Mouse (Mus musculus) C2C12 (cell line): Measurements from ENCODE around the gene Gm49325. TPM values are rescaled to one million over a fixed set of nuclear protein-coding genes. Genes with fewer than 3 reads are reported as not detected.
"Not testable (repeated sequence)": the region's sequence is repeated elsewhere in the genome, so short reads cannot be mapped to it uniquely, and the experiment has no call there.

Experiments used
- H3K27me3 ChIP-seq: one replicate; pipeline ENCODE4 v1.6.1; 2011; ENCODE audit not compliant: control insufficient read depth, insufficient read depth, insufficient read length
- H3K36me3 ChIP-seq: one replicate; pipeline ENCODE4 v1.6.1; 2011; ENCODE audit not compliant: control insufficient read depth, insufficient read depth
- H3K4me3 ChIP-seq: one replicate; pipeline ENCODE4 v1.5.1; 2011; ENCODE audit warnings: mild to moderate bottlenecking, control low read depth; ENCODE audit not compliant: poor library complexity, insufficient read depth, severe bottlenecking
- H3K79me2 ChIP-seq: one replicate; pipeline ENCODE4 v1.6.1; 2011; ENCODE audit not compliant: control insufficient read depth, insufficient read depth
- H3K79me3 ChIP-seq: one replicate; pipeline ENCODE4 v1.6.1; 2011; ENCODE audit warnings: low read depth, control low read depth
- H3ac ChIP-seq: one replicate; pipeline ENCODE3; 2011; ENCODE audit warnings: low read depth; ENCODE audit not compliant: control insufficient read depth, insufficient read length
- CEBPB ChIP-seq: IDR thresholded peaks from one replicate; pipeline ENCODE4 v1.6.1; 2011; ENCODE audit warnings: low read depth, mild to moderate bottlenecking, control low read depth, moderate library complexity
- CTCF ChIP-seq: IDR thresholded peaks from one replicate; pipeline ENCODE4 v1.5.1; 2011; ENCODE audit not compliant: control insufficient read depth, insufficient read depth, insufficient read length
- FOSL1 ChIP-seq: IDR thresholded peaks from one replicate; pipeline ENCODE4 v1.8.0; 2011; ENCODE audit warnings: mild to moderate bottlenecking, low read length; ENCODE audit not compliant: poor library complexity, insufficient read depth, severe bottlenecking
- MAX ChIP-seq: IDR thresholded peaks from one replicate; pipeline ENCODE4 v1.6.1; 2011; ENCODE audit warnings: mild to moderate bottlenecking, control low read depth
- MYOD1 ChIP-seq: IDR thresholded peaks from one replicate; pipeline ENCODE4 v1.6.1; 2011; ENCODE audit warnings: low read depth; ENCODE audit not compliant: control insufficient read depth, insufficient read length
- MYOG ChIP-seq: IDR thresholded peaks from one replicate; pipeline ENCODE4 v1.6.1; 2011; ENCODE audit not compliant: control insufficient read depth, insufficient read length; ENCODE audit errors: extremely low read depth
- USF1 ChIP-seq: IDR thresholded peaks from one replicate; pipeline ENCODE4 v1.6.1; 2011; ENCODE audit warnings: low read depth, mild to moderate bottlenecking, control low read depth, moderate library complexity
- microRNA-seq: library from miRNA; unstranded; fragments of <30 nt; microRNA quantifications from one replicate; pipeline ENCODE4, GENCODE M21; 2019; ENCODE audit warnings: borderline microRNAs expressed
- polyA plus RNA-seq: library from polyadenylated mRNA; unstranded; fragments of >200 nt; fragmentation: generic; extraction: Trizol; gene quantifications from one replicate; pipeline ENCODE4 v1.2.1, GENCODE M21; 2012; ENCODE audit warnings: missing spikeins

Gm49325 gene
- polyA plus RNA-seq, 1 experiment = 5.1 TPM

DNA sequence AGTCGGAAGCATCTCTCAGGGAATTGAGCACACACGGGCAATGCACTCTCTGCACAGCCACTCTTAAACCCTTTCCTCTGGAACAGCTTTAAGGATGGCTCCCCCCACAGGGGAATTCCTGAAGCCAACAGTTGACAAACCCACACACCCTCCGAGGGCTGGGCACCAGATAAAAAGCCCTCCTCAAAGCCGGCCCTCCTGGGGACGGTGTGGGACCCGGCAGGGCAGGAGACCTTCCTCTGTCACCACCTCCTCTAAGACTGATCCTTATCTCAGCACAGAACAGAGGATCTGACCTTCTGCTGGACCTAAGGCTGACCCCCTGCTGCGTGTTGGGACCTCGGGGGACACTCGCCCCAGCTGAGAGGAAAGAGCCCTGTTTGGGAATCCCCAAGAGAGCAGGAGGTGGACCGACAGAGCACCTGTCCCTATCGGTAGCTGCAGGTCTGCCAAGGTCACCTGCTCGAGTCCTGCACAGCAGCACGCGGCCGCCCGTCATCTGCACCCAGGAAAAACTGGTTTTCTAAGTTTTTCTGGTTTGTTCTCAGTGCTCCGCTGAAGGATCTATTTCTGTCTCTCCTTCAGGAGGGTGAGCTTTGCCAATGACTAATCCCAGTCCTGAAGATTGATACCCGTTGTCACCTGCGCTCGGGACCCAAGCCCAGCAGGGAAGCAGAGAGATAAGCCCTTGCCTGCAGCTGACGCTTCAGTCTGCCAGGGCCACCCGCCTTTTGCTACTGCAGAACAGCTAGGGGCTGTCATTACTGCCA is 80.1 kb downstream of the Gm49325 start, which contains the start of gene Tspear:
Gene Tspear (plus strand): TSS at position 675 of the 770 bp plus-strand sequence.
- TF ChIP-seq USF1 = no peak
- TF ChIP-seq CEBPB = no peak
- no peak for TF ChIP-seq MAX
- no peak for TF ChIP-seq FOSL1
- TF ChIP-seq CTCF = no peak
- TF ChIP-seq MYOD1 = no peak
- no peak for TF ChIP-seq MYOG
- Histone ChIP-seq H3K79me3 (no peaks in the 10 kb centered on the region), H3ac (no peak within 1 kb of the TSS), H3K4me3 (no peak within 1 kb of the TSS), H3K27me3 (peaks cover 91% of the 10 kb centered on the region), H3K79me2 (no peaks in the 10 kb centered on the region), H3K36me3 (no peaks in the 10 kb centered on the region)

GRCm38 (mm10) chr10:77687021-77687420 is 81.0 kb downstream of the Gm49325 start:
- TF ChIP-seq MYOG = no peak
- TF ChIP-seq FOSL1 = no peak
- no peak for TF ChIP-seq MYOD1
- TF ChIP-seq CEBPB = no peak
- TF ChIP-seq MAX = no peak
- H3K79me3 ChIP-seq = no peaks in the 10 kb centered on the region
- H3K79me2 ChIP-seq = no peaks in the 10 kb centered on the region
- H3K4me3 ChIP-seq = no peak overlapping the region
- no peak overlapping the region for H3ac ChIP-seq
- H3K27me3 ChIP-seq = peaks cover 95% of the 10 kb centered on the region
- no peaks in the 10 kb centered on the region for H3K36me3 ChIP-seq

GRCm38 (mm10) chr10:77690356-77690807 is 84.4 kb downstream of the Gm49325 start, which contains the start of gene Gm19402:
Gene Gm19402 (minus strand): TSS chr10:77690757.
- not testable (repeated sequence) for H3K79me3 ChIP-seq, H3ac ChIP-seq, H3K4me3 ChIP-seq, H3K36me3 ChIP-seq, H3K79me2 ChIP-seq
- TF ChIP-seq MYOD1 = peak; percentile 62
- peaks cover 86% of the 10 kb centered on the region for H3K27me3 ChIP-seq

Small RNA genes within 50 kb of the gene (microRNA-seq; reads per million reads assigned to microRNA genes)
- 11.4 reads per million, percentile 61 among the genes with 10 or more reads in this experiment for gene Mir1930

Other genes starting within 250 kb of the Gm49325 start
- gene Adarb1, start 187.9 kb upstream of the Gm49325 start, polyA plus RNA-seq = 3.3 TPM
- 45.2 TPM for gene Fam207a, start 90.4 kb upstream of the Gm49325 start, polyA plus RNA-seq
- 0.47 TPM for gene Itgb2, start 75.9 kb upstream of the Gm49325 start, polyA plus RNA-seq
- gene Pttg1ip, start 24.5 kb upstream of the Gm49325 start, polyA plus RNA-seq = 96.1 TPM
- gene Sumo3, start 100 bp upstream of the Gm49325 start, polyA plus RNA-seq = 152 TPM
- 85.5 TPM for gene Ube2g2, start 16.1 kb downstream of the Gm49325 start, polyA plus RNA-seq
- not detected for gene Tspear, start 80.4 kb downstream of the Gm49325 start, polyA plus RNA-seq
- gene Gm19402, start 84.6 kb downstream of the Gm49325 start, polyA plus RNA-seq = not detected
- not detected for gene Gm9508, start 91.0 kb downstream of the Gm49325 start, polyA plus RNA-seq
- gene Gm10272, start 100.4 kb downstream of the Gm49325 start, polyA plus RNA-seq = not detected
- gene Gm10024, start 105.3 kb downstream of the Gm49325 start, polyA plus RNA-seq = not detected
- gene Gm10142, start 109.6 kb downstream of the Gm49325 start, polyA plus RNA-seq = not detected
- not detected for gene Krtap12-1, start 114.4 kb downstream of the Gm49325 start, polyA plus RNA-seq
- not detected for gene Gm10100, start 120.3 kb downstream of the Gm49325 start, polyA plus RNA-seq
- gene Gm18596, start 136.4 kb downstream of the Gm49325 start, polyA plus RNA-seq = not detected
- not detected for gene Gm9736, start 145.2 kb downstream of the Gm49325 start, polyA plus RNA-seq
- gene Gm3233, start 153.5 kb downstream of the Gm49325 start, polyA plus RNA-seq = not detected
- gene Gm3238, start 165.1 kb downstream of the Gm49325 start, polyA plus RNA-seq = not detected
- not detected for gene Gm7138, start 170.7 kb downstream of the Gm49325 start, polyA plus RNA-seq
- not detected for gene Gm3250, start 176.3 kb downstream of the Gm49325 start, polyA plus RNA-seq
- gene Gm7137, start 182.0 kb downstream of the Gm49325 start, polyA plus RNA-seq = not detected
- gene Gm9639, start 188.9 kb downstream of the Gm49325 start, polyA plus RNA-seq = not detected
- not detected for gene Gm19668, start 192.9 kb downstream of the Gm49325 start, polyA plus RNA-seq
- gene Gm9507, start 205.6 kb downstream of the Gm49325 start, polyA plus RNA-seq = not detected
- not detected for gene Gm2696, start 208.5 kb downstream of the Gm49325 start, polyA plus RNA-seq
- gene Krtap10-4, start 220.9 kb downstream of the Gm49325 start, polyA plus RNA-seq = not detected
- not detected for gene Krtap10-10, start 229.8 kb downstream of the Gm49325 start, polyA plus RNA-seq
- gene Gm36176, start 240.6 kb downstream of the Gm49325 start, polyA plus RNA-seq = not detected
- gene Gm10318, start 246.7 kb downstream of the Gm49325 start, polyA plus RNA-seq = not detected